Mouse (Mus musculus) lung, adult 10 weeks (tissue): ENCODE data around the gene Xrcc3. TPM values are rescaled to one million over a fixed set of nuclear protein-coding genes. Genes with fewer than 3 reads are reported as not detected.

Source experiments
- polyA plus RNA-seq: library from polyadenylated mRNA; stranded (reverse); fragments of 350-450 nt; fragmentation: Illumina TruSeq; extraction: RNeasy Lipid Tissue Mini Kit (QIAGEN cat#74804); gene quantifications from one replicate; pipeline ENCODE4 v1.2.3, GENCODE M21; 2014; ENCODE audit warnings: low read depth, low replicate concordance; ENCODE audit not compliant: insufficient read depth

The Xrcc3 gene
- polyA plus RNA-seq, result 0.41 TPM

DNA sequence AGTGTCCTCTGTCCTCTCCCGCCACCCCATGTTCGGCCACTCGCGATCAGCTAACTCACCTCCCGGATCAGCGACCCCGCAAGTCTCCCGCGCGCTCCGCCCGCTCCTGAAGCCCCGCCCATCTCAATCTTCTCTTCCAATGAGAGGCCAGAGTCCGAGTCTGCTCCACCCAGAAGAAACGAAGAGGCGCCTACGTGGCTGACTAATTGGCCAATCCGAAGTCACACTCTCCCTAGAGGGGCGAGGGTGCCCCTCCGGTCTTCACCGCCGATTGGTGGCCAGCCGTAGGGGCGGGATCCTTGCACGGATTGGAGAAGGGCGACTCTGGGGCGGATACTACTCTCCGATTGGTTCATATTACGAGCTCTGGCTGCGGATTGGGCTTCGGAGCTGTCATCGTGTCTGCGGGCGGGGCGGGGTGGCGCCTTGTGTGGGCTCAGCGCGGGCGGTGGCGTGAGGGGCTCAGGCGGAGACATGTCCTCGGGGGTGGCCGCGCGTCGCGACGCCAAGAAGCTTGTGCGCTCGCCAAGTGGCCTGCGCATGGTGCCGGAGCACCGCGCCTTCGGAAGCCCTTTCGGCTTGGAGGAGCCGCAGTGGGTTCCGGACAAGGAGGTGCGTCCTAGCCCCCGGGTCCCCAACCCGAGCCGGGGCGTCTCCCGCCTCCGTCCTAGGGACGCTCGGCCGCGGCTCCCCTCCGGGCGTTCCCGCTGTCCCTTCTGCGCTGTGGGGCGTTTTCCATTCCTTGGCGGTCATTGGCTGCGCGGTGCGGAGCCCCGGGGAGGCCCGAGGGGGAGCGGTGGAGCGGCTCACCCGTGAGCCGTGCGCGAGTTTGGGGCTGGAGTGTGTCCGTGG is at the start of gene Xrcc3, which contains the start of gene Zfyve21:
Gene Xrcc3, minus strand, starts transcription at position 108 of the 852 bp plus-strand sequence.
Gene Zfyve21, plus strand, starts transcription at position 405 of the 852 bp plus-strand sequence.

DNA sequence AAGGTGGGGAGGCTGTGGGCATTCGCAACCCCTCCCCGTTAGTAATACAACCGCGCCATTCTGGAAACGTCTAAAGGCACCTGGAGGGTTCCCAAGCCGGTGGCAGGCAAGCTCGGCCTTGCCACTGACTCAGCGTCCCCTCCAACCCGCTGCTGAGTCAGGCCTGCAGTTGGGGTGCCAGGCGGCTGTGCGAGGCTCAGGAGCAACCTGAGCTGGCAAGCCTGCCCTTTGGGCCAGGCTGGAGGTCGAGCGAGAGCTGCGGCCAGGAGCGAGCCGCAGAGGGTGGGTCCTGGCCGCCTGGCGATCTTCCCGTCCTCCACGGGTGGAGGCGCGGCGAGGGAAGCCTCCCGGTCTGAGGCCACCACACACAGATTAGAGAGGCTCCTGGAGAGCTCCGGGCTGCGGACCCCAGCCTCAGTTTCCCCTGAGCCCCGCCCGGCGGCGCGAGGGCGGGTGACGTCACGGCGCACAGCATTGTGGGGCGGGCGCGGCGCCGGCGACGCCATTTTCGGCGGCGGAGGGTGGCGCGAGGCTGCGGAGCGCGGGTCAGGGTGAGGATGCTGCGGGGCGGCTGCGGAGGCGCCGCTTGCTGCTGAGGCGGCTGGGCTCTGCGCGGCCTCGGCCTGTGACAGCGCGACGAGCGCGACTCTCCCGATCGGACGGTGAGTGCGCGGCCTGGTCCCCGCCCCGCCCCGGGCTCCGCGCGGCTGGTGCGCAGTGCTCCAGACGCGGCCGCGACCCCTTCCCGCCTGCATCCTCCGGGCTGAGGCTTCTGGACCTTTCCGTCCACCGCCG is 55.1 kb downstream of the Xrcc3 start, which contains the start of gene Klc1:
Gene Klc1, plus strand, starts transcription at position 469 of the 795 bp plus-strand sequence.

Other genes with a start within 250 kb of the Xrcc3 start
- gene Mark3, start 239.3 kb downstream of the Xrcc3 start, polyA plus RNA-seq, result 30.1 TPM
- gene Ckb, start 141.5 kb downstream of the Xrcc3 start, polyA plus RNA-seq, result 92.9 TPM
- gene Trmt61a, start 135.8 kb downstream of the Xrcc3 start, polyA plus RNA-seq, result 7.4 TPM
- gene Bag5, start 100.6 kb downstream of the Xrcc3 start, polyA plus RNA-seq, result 31.2 TPM
- gene Apopt1, start 100.6 kb downstream of the Xrcc3 start, polyA plus RNA-seq, result 43.0 TPM
- 88.6 TPM for gene Klc1, start 55.0 kb downstream of the Xrcc3 start, polyA plus RNA-seq
- gene Zfyve21, start 297 bp upstream of the Xrcc3 start, polyA plus RNA-seq, result 68.0 TPM
- gene Ppp1r13b, start 94.2 kb upstream of the Xrcc3 start, polyA plus RNA-seq, result 17.1 TPM
- gene Atp5mpl, start 153.1 kb upstream of the Xrcc3 start, polyA plus RNA-seq, result 580 TPM
- not detected for gene Tdrd9, start 157.7 kb upstream of the Xrcc3 start, polyA plus RNA-seq
- not detected for gene Rd3l, start 167.4 kb upstream of the Xrcc3 start, polyA plus RNA-seq